Mouse (Mus musculus) spleen, postnatal 36 days (tissue): ENCODE measurements around the gene Cenpm.

Experiments used
- DNase-seq, 2 experiments: peaks; one replicate each; pipeline ENCODE4 v3.0.0; 2022; ENCODE audit warnings: low spot score in 2 of 2, mixed read lengths in 1 of 2

The Cenpm gene

GRCm38 (mm10) chr15:82192617-82193016 lies 51.9 kb downstream of the Cenpm start:
- no peak for DNase-seq

DNA sequence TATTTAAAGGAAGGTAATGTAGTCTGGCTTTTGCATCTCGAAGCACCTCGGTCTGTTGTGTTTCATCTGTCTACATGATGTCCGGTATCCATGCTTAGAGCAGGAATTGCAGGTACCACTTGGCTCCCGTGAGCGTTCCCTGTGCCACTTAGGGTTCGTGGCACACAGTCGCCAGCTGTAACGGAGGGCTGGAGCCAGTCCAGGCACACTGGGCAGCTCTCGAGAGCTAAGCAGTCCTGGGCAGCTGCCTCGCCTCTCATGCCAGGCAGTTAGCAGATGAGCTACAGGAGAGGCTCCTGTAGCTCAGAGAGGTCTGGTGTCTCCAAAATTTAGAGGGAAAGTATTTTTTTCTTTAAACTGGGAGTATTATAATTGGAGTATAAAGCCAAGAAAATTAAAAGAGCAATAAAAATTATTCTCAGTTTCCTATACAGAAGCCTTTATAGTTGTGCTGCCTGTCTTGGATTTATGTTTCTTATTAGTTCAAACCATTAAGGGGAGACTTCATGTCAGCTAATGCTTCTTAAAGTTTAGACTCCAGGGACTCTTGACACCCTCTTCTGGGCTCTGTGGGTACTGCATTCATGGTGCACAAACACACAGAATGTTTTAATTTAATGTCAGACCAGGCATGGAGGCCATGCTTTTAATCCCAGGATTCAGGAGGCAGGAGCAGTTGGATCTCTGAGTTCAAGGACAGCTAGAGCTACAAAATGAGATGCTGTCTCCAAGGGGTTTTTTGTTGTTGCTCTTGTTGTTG lies 55.9 kb downstream of the Cenpm start:
- peak; percentile 40 to 59 for DNase-seq

- DNase-seq, result no peak
These were observed 56.6 kb downstream of the Cenpm start for GRCm38 (mm10) chr15:82187924-82188323.

DNA sequence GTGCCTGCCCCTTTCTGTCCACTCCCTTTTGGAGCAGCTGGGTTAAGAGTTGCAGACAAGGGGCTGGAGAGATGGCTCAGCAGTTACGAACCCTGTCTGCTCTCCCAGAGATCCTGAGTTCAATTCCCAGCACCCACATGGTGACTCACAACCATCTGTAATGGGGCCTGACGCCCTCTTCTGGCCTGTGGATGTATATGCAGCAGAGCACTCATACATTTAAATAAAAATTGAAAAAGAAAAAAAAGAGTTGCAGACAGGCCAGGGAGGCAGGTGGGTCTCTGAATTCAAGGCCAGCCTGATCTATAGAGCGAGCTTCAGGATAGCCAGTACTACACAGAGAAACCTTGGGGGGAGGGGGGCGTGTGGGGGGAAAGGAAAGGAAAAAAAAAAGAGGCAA lies 57.1 kb downstream of the Cenpm start:
- DNase-seq, result no peak

GRCm38 (mm10) chr15:82186931-82187330 lies 57.6 kb downstream of the Cenpm start:
- DNase-seq, result peak; percentile 69 to 74

DNA sequence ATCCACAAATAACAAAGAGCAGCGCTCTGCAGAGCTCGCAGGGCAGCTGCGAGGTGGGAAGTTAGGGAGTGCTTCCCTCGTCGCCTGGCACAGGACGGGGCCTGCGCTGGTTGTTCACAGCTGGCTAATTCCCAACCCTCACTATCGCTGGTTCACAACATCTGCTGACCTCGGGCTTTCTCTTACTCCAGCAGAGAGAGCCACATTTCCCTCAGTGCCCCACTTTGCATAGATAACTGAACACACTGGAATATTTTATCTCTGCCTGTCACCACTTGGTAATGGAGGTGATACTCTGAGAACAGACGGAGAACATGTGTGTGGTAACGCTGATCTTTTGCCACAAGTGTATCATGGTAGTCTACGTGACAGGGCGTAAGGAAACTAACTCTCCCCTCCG lies 58.4 kb downstream of the Cenpm start:
- peak in 1 of 2 experiments; percentile 43 for DNase-seq

DNA sequence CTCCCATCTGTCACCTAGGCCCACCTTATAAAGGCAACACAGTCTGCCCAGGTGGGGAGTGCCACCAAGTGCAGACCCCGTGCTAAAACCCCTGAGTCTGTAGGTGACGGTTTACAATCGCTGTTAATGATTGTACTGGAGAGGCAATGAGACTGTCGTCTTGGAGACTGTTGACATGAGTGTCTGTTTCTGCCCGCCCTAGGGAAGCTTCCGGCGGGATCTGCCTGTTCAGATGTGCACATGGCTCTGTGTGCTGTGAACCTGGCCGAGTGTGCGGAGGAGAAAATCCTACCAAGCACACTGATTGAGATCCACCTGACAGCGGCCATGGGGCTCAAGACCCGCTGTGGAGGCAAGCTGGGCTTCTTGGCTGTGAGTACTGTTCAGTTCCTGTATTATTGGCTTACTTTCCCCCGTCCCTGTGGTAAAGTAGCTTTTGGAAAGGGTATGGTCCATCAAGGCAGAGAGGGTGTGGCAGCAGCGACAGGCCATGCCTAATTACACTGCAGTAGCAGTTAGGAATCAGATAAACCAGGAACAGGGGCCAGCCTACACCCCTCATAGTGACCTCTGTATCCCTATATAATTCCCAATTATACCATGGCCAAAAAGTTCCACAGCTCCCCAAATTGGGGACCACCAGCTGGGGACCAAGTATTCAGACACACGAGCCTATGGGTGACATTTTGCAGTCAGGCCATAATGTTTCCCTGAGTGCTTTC lies 59.3 kb downstream of the Cenpm start:
- no peak for DNase-seq

DNA sequence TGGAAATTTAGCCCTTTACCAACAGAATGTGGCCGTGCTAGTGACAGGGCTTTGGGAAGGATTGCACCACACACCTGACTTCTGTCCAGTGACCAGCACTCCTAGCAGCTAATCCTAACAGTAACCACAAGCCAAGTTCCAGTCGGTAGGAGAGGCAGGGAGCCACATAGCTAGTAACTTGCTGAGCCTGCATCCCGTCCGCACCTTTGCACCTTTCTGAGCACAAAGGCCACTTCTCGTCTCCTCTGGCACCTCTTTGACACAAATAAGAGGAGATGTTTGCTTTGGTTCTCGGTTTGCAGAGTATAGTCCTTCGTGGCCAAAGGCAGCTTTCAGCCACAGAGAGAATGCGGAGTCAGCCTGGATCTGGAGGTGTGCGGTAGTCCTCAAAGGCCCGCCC lies 59.9 kb downstream of the Cenpm start:
- DNase-seq, result no peak

DNA sequence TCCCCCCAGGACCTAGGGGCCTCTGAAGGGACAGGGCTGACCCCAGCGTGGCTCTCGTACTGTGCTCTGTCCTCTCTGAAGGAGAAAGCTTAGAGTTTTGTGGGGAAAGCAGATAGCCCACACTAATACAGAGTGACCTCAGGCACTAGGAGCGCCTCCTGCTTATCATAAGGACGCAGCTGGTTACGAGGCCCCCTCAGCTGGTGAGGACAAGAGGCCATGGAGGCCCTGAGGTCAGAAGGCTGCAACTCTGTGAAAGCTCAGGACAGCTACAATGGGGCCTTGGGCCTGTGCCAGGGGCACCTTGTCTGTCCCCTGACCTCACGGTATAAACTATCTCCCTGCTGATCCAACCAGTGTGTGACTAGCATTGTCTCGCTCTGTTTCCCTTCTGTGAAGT lies 60.4 kb downstream of the Cenpm start:
- DNase-seq, result peak; percentile 36 to 59
